18 mouse cellular contexts compared by ENCODE assay signal in genomic region chr2:49671753-49672500, GRCm38 (mm10). TPM values are rescaled to one million over a fixed set of nuclear protein-coding genes. Genes with fewer than 3 reads are reported as not detected.
A peak's percentile ranks its signal among the peaks of the same experiment; 100 is the strongest.
DNase-seq lines count a peak whose midpoint lies in the region; ATAC-seq and TF ChIP-seq lines count a peak whose summit lies in the region.
"Had no signal": no experiment of that assay in that cellular context is flagged by ENCODE, and none has a peak within 500 bp of the region (broad histone marks: within the 10 kb centered on the region; RNA-seq: fewer than 3 reads in every experiment).

No protein-coding gene starts in this region.

- H3K4me3 ChIP-seq in cerebellum, adult 2 months (replicated peaks; ENCODE audit: insufficient read depth, low read depth, low read length), result no peak overlapping the region
- H3K4me3 ChIP-seq in forebrain, embryonic 14.5 days (ENCODE audit: low read depth, low read length), result no peak overlapping the region
- no peak overlapping the region for H3K4me3 ChIP-seq in hindbrain, embryonic 15.5 days
- H3K4me3 ChIP-seq in midbrain, embryonic 15.5 days, result no peak overlapping the region
- H3K4me3 ChIP-seq in thymus, adult 2 months (ENCODE audit: control insufficient read depth, insufficient read depth, low read length), result no peak overlapping the region
- H3K4me3 ChIP-seq: embryonic facial prominence, embryonic 12.5 days had no signal

- H3K4me2 ChIP-seq in forebrain, embryonic 14.5 days (ENCODE audit: low read length), result no peak overlapping the region
- no peak overlapping the region for H3K4me2 ChIP-seq in hindbrain, embryonic 15.5 days
- H3K4me2 ChIP-seq in midbrain, embryonic 15.5 days, result no peak overlapping the region
- H3K4me2 ChIP-seq: embryonic facial prominence, embryonic 12.5 days had no signal

- WGBS in cerebellum, adult 2 months, result 53% methylated on average over 12 of the region's 12 CpGs
- WGBS in forebrain, embryonic 14.5 days, result 44% methylated on average over 12 of the region's 12 CpGs
- WGBS in hindbrain, embryonic 15.5 days, result 48% methylated on average over 12 of the region's 12 CpGs
- WGBS in midbrain, embryonic 15.5 days, result 41% methylated on average over 12 of the region's 12 CpGs
- WGBS in thymus, adult 2 months, result 91% methylated on average over 12 of the region's 12 CpGs

- DNase-seq in cerebellum, adult 2 months, result peak in 1 of 2 experiments; percentile 31
- no peak for DNase-seq in cerebellum, postnatal 4 days (ENCODE audit: low spot score in 2 of 2)
- DNase-seq in forebrain, embryonic 14.5 days (ENCODE audit: low spot score), result peak; percentile 31
- DNase-seq in thymus, adult 2 months, result no peak
- DNase-seq in right cerebral cortex, postnatal 14 days, result no peak
- no peak for DNase-seq in cerebellum, adult 9-11 months
- DNase-seq: adrenal gland, postnatal 10 days; gastrocnemius, postnatal 10 days; heart, postnatal 14 days; kidney, adult 11 months; kidney, postnatal 10 days; lung, adult 2 months; thymus, postnatal 14 days had no signal

- TF ChIP-seq POLR2A in cerebellum, adult 2 months (IDR thresholded peaks at IDR 0.05; ENCODE audit: borderline replicate concordance, insufficient read depth, low read length), result no peak
- TF ChIP-seq POLR2A in thymus, adult 2 months (IDR thresholded peaks at IDR 0.05; ENCODE audit: control insufficient read depth, extremely low read depth, insufficient read depth, low read length, poor library complexity), result no peak

- H3K4me1 ChIP-seq in cerebellum, adult 2 months (ENCODE audit: control insufficient read depth, insufficient read depth, low read length), result peaks cover 57% of the 10 kb centered on the region
- peaks cover 24% of the 10 kb centered on the region for H3K4me1 ChIP-seq in forebrain, embryonic 14.5 days (ENCODE audit: control insufficient read depth, insufficient read depth, low read length)
- peaks cover 55% of the 10 kb centered on the region for H3K4me1 ChIP-seq in hindbrain, embryonic 15.5 days (replicated peaks)
- H3K4me1 ChIP-seq in midbrain, embryonic 15.5 days, result peaks cover 44% of the 10 kb centered on the region
- no peaks in the 10 kb centered on the region for H3K4me1 ChIP-seq in thymus, adult 2 months (replicated peaks; ENCODE audit: control insufficient read depth, insufficient read depth, low read length)

- no peaks in the 10 kb centered on the region for H3K9me3 ChIP-seq in forebrain, embryonic 14.5 days (replicated peaks; ENCODE audit: control insufficient read depth, low read length)
- no peaks in the 10 kb centered on the region for H3K9me3 ChIP-seq in hindbrain, embryonic 15.5 days
- no peaks in the 10 kb centered on the region for H3K9me3 ChIP-seq in midbrain, embryonic 15.5 days
- H3K9me3 ChIP-seq: embryonic facial prominence, embryonic 12.5 days had no signal

- ATAC-seq in forebrain, embryonic 14.5 days, result peak; percentile 22; the same call in 1 of the 2 replicates
- ATAC-seq in hindbrain, embryonic 15.5 days (ENCODE audit: low FRiP score, low read depth), result peak; percentile 16; the same call in 1 of the 2 replicates
- peak; percentile 37 for ATAC-seq in midbrain, embryonic 15.5 days (replicated peaks)

- H3K27ac ChIP-seq in cerebellum, adult 2 months (ENCODE audit: insufficient read depth, low read length), result peak overlapping the region; percentile 85
- peak overlapping the region; percentile 83 for H3K27ac ChIP-seq in forebrain, embryonic 14.5 days (ENCODE audit: low read depth, low read length)
- H3K27ac ChIP-seq in hindbrain, embryonic 15.5 days (replicated peaks), result peak overlapping the region; percentile 60
- peak overlapping the region; percentile 80 for H3K27ac ChIP-seq in midbrain, embryonic 15.5 days
- H3K27ac ChIP-seq in thymus, adult 2 months (ENCODE audit: control insufficient read depth, insufficient read depth, low read length), result no peak overlapping the region
- H3K27ac ChIP-seq: embryonic facial prominence, embryonic 12.5 days; macrophage had no signal

- TF ChIP-seq CTCF in cerebellum, adult 2 months (IDR thresholded peaks at IDR 0.05; ENCODE audit: borderline replicate concordance, insufficient read depth, low read depth, low read length), result no peak
- no peak for TF ChIP-seq CTCF in thymus, adult 2 months (IDR thresholded peaks at IDR 0.05; ENCODE audit: borderline replicate concordance, control insufficient read depth, extremely low read depth, insufficient read depth, low read length, poor library complexity)

- H3K36me3 ChIP-seq in forebrain, embryonic 14.5 days (ENCODE audit: control insufficient read depth, insufficient read depth, low read length), result peaks cover 6% of the 10 kb centered on the region; the same call in 1 of the 2 replicates
- no peaks in the 10 kb centered on the region for H3K36me3 ChIP-seq in hindbrain, embryonic 15.5 days
- no peaks in the 10 kb centered on the region for H3K36me3 ChIP-seq in midbrain, embryonic 15.5 days (replicated peaks)
- no peaks in the 10 kb centered on the region for H3K36me3 ChIP-seq in thymus, adult 2 months (ENCODE audit: control insufficient read depth, insufficient read depth, low read length)
- H3K36me3 ChIP-seq: embryonic facial prominence, embryonic 12.5 days had no signal

- H3K9ac ChIP-seq in forebrain, embryonic 14.5 days (ENCODE audit: low read length), result peak overlapping the region; percentile 40; the same call in 1 of the 2 replicates
- no peak overlapping the region for H3K9ac ChIP-seq in hindbrain, embryonic 15.5 days
- H3K9ac ChIP-seq in midbrain, embryonic 15.5 days, result no peak overlapping the region
- H3K9ac ChIP-seq: embryonic facial prominence, embryonic 12.5 days had no signal

- H3K27me3 ChIP-seq in cerebellum, adult 2 months (ENCODE audit: control insufficient read depth, insufficient read depth, low read length), result no peaks in the 10 kb centered on the region
- no peaks in the 10 kb centered on the region for H3K27me3 ChIP-seq in forebrain, embryonic 14.5 days (replicated peaks; ENCODE audit: control insufficient read depth, insufficient read depth, low read length)
- no peaks in the 10 kb centered on the region for H3K27me3 ChIP-seq in hindbrain, embryonic 15.5 days
- no peaks in the 10 kb centered on the region for H3K27me3 ChIP-seq in midbrain, embryonic 15.5 days (replicated peaks)
- no peaks in the 10 kb centered on the region for H3K27me3 ChIP-seq in thymus, adult 2 months (ENCODE audit: control insufficient read depth, insufficient read depth, low read length)
- H3K27me3 ChIP-seq: embryonic facial prominence, embryonic 12.5 days had no signal

RNA-seq across cellular contexts. Expression of gene Kif5c, which starts 52.8 kb away (rescaled TPM):
- polyA plus RNA-seq in cerebellum, adult 2 months (2012; rRNA removed), result 257 and 291 TPM in 2 replicates
- 148 and 170 TPM in 2 replicates for polyA plus RNA-seq in forebrain, embryonic 14.5 days (2014; fragmentation: Nextera tagmentation; extraction: Ambion mirVana)
- polyA plus RNA-seq in hindbrain, embryonic 15.5 days (2015; fragmentation: Nextera tagmentation; extraction: Ambion mirVana), result 179 and 188 TPM in 2 replicates
- polyA plus RNA-seq in midbrain, embryonic 15.5 days (2015; fragmentation: Nextera tagmentation; extraction: Ambion mirVana), result 205 and 215 TPM in 2 replicates
- 0.40 and 1.4 TPM in 2 replicates for polyA plus RNA-seq in thymus, adult 2 months (2012; rRNA removed)
- polyA plus RNA-seq: liver, adult 2 months had no signal

Comparison
In these comparisons a context has a peak if more than half of its experiments do, and no peak if none do; other contexts are left out.
1. RNA of gene Kif5c, which starts 52.8 kb away (polyA plus RNA-seq): 257 to 291 TPM in cerebellum, adult 2 months, 205 to 215 TPM in midbrain, embryonic 15.5 days, 179 to 188 TPM in hindbrain, embryonic 15.5 days and 148 to 170 TPM in forebrain, embryonic 14.5 days; 0.40 to 1.4 TPM in thymus, adult 2 months; every median in the first group is over 10 times any median in the second.
2. Peak in every context shown above with its lines, with median percentiles within 50 percentile points of each other: ATAC-seq.